Mouse (Mus musculus) E14TG2a.4 (cell line): ENCODE results near the gene Zfyve28.

Source experiments
- CTCF ChIP-seq: conservative IDR thresholded peaks from 2 replicates; pipeline ENCODE4 v1.5.1; 2014; ENCODE audit warnings: low read length
- NANOG ChIP-seq: IDR thresholded peaks from 2 replicates; pipeline ENCODE4 v1.6.1; 2014; ENCODE audit warnings: borderline replicate concordance, low read length, mixed read lengths
- POU5F1 ChIP-seq: IDR thresholded peaks from 2 replicates; pipeline ENCODE4 v1.6.1; 2014; ENCODE audit warnings: low read length, borderline replicate concordance

- TF ChIP-seq CTCF (no peak), POU5F1 (no peak), NANOG (no peak)
Observed at GRCm38 (mm10) chr5:34187601-34188316, 100.5 kb downstream of the Zfyve28 start, which contains the start of gene Mxd4.
